Mouse (Mus musculus) limb, embryonic 14.5 days (tissue): ENCODE results near the gene Amz1. TPM values are rescaled to one million over a fixed set of nuclear protein-coding genes. Genes with fewer than 3 reads are reported as not detected.

Experiments
- ATAC-seq: fragments of 200-750 bp; cut with Nextera tagmentation; 2 replicates; pipeline ENCODE4 v1.8.0; 2017; ENCODE audit warnings: low read depth, moderate number of reproducible peaks, moderate TSS enrichment; ENCODE audit not compliant: low FRiP score
- DNase-seq: peaks from one replicate; pipeline ENCODE4 v3.0.0-alpha.2; 2015; ENCODE audit warnings: low spot score
- H3K27ac ChIP-seq: fragments of 300-500 bp; sonication (generic); replicated peaks from 2 replicates; pipeline ENCODE4 v1.5.1; 2014; ENCODE audit warnings: low read depth, mild to moderate bottlenecking, low read length, moderate library complexity, mixed read lengths
- H3K27me3 ChIP-seq: fragments of 300-500 bp; sonication (generic); 2 replicates; pipeline ENCODE4 v1.6.1; 2014; ENCODE audit warnings: low read length, mixed read lengths; ENCODE audit not compliant: control insufficient read depth, insufficient read depth
- H3K36me3 ChIP-seq: fragments of 300-500 bp; sonication (generic); 2 replicates; pipeline ENCODE4 v1.6.1; 2014; ENCODE audit warnings: mild to moderate bottlenecking, low read length, moderate library complexity, mixed read lengths; ENCODE audit not compliant: control insufficient read depth, insufficient read depth
- H3K4me1 ChIP-seq: fragments of 300-500 bp; sonication (generic); 2 replicates; pipeline ENCODE4 v1.6.1; 2014; ENCODE audit warnings: antibody characterized with exemption, low read length, mixed read lengths; ENCODE audit not compliant: control insufficient read depth, insufficient read depth
- H3K4me2 ChIP-seq: fragments of 300-500 bp; sonication (generic); replicated peaks from 2 replicates; pipeline ENCODE4 v1.6.1; 2014; ENCODE audit warnings: low read depth, mild to moderate bottlenecking, low read length, moderate library complexity; ENCODE audit not compliant: severe bottlenecking
- H3K4me3 ChIP-seq: fragments of 300-500 bp; sonication (generic); replicated peaks from 2 replicates; pipeline ENCODE4 v1.5.1; 2014; ENCODE audit warnings: low read length
- H3K9ac ChIP-seq: fragments of 300-500 bp; sonication (generic); 2 replicates; pipeline ENCODE4 v1.6.1; 2014; ENCODE audit warnings: mild to moderate bottlenecking, low read depth, low read length, moderate library complexity; ENCODE audit not compliant: severe bottlenecking
- H3K9me3 ChIP-seq: fragments of 300-500 bp; sonication (generic); 2 replicates; pipeline ENCODE4 v1.6.1; 2016; ENCODE audit warnings: low read length; ENCODE audit not compliant: control insufficient read depth
- POLR2A ChIP-seq: fragments of 200-500 bp; IDR thresholded peaks from 2 replicates; pipeline ENCODE4 v1.8.0; 2012; ENCODE audit warnings: inconsistent platforms, mild to moderate bottlenecking, moderate library complexity, borderline replicate concordance; ENCODE audit not compliant: insufficient read depth, insufficient read length; ENCODE audit errors: extremely low read depth
- WGBS: fragments of 180-500 bp; shearing (Covaris S2); extraction: QIAGEN DNeasy Blood & Tissue Kit; methylation state at CpG from one replicate; pipeline ENCODE4 v1.1.7; 2014; 5-methylcytosine and 5-hydroxymethylcytosine counted together
- polyA plus RNA-seq, 2 experiments: library from polyadenylated mRNA; depleted of rRNA in 1 of 2; stranded (reverse) in 1 of 2; unstranded in 1 of 2; fragments of >200 nt; fragmentation: Nextera tagmentation in 1 of 2; extraction: Ambion mirVana in 1 of 2; gene quantifications; 2 replicates each; pipeline versions ENCODE4 v1.2.1 to v1.2.3; 2012 to 2014

The Amz1 gene
- polyA plus RNA-seq, 2 experiments: 1.1 TPM

GRCm38 (mm10) chr5:140701661-140702060 lies 22.3 kb upstream of the Amz1 start:
- peak overlapping the region; percentile 64 for H3K4me2 ChIP-seq
- peaks cover 28% of the 10 kb centered on the region for H3K4me1 ChIP-seq
- no peak for TF ChIP-seq POLR2A
- DNase-seq: peak; percentile 32
- H3K9me3 ChIP-seq: no peaks in the 10 kb centered on the region
- no peak for ATAC-seq
- under 1% methylated on average over 25 of the region's 25 CpGs for WGBS
- no peaks in the 10 kb centered on the region for H3K27me3 ChIP-seq
- peaks cover 19% of the 10 kb centered on the region for H3K36me3 ChIP-seq
- peak overlapping the region; percentile 82 for H3K4me3 ChIP-seq
- H3K27ac ChIP-seq: peak overlapping the region; percentile 88
- H3K9ac ChIP-seq: peak overlapping the region; percentile 84

GRCm38 (mm10) chr5:140702103-140702513 lies 21.8 kb upstream of the Amz1 start, which contains the start of gene Iqce:
Iqce (minus strand) TSS chr5:140702378.
- Histone ChIP-seq H3K4me2 (peak within 1 kb of the TSS; percentile 64), H3K9me3 (no peaks in the 10 kb centered on the region), H3K27me3 (no peaks in the 10 kb centered on the region), H3K4me1 (peaks cover 28% of the 10 kb centered on the region), H3K36me3 (peaks cover 20% of the 10 kb centered on the region), H3K27ac (peak within 1 kb of the TSS; percentile 88), H3K4me3 (peak within 1 kb of the TSS; percentile 82), H3K9ac (peak within 1 kb of the TSS; percentile 84)
- WGBS: 0% methylated on average over 32 of the region's 33 CpGs
- peak; percentile 38 for ATAC-seq
- DNase-seq: peak; percentile 94
- TF ChIP-seq POLR2A: peak; percentile 67; the same call in 1 of the 2 replicates

- DNase-seq: peak; percentile 12
- H3K4me1 ChIP-seq: peaks cover 28% of the 10 kb centered on the region
- 61% methylated on average over 19 of the region's 19 CpGs for WGBS
Measured at GRCm38 (mm10) chr5:140702618-140703175, 21.2 kb upstream of the Amz1 start.

GRCm38 (mm10) chr5:140703480-140704377 lies 20.2 kb upstream of the Amz1 start:
- WGBS: 40% methylated on average over 17 of the region's 17 CpGs
- Histone ChIP-seq H3K27me3 (no peaks in the 10 kb centered on the region), H3K4me2 (peak overlapping the region; percentile 45), H3K4me1 (peaks cover 28% of the 10 kb centered on the region), H3K9me3 (no peaks in the 10 kb centered on the region), H3K4me3 (peak overlapping the region; percentile 64), H3K27ac (peak overlapping the region; percentile 95), H3K36me3 (peaks cover 23% of the 10 kb centered on the region), H3K9ac (no peak overlapping the region; the same call in 1 of the 2 replicates)
- DNase-seq (no peak), ATAC-seq (no peak)
- no peak for TF ChIP-seq POLR2A

More at GRCm38 (mm10) chr5:140702618-140703175, 21.2 kb upstream of the Amz1 start:
- ATAC-seq: no peak
- Histone ChIP-seq H3K9me3 (no peaks in the 10 kb centered on the region), H3K4me3 (peak overlapping the region; percentile 82), H3K4me2 (peak overlapping the region; percentile 64), H3K27me3 (no peaks in the 10 kb centered on the region), H3K27ac (peak overlapping the region; percentile 88), H3K9ac (peak overlapping the region; percentile 84), H3K36me3 (peaks cover 21% of the 10 kb centered on the region)
- TF ChIP-seq POLR2A: no peak
